Mouse (Mus musculus) hindbrain, embryonic 13.5 days (tissue): ENCODE results near the gene Hist1h2ba. TPM values are rescaled to one million over a fixed set of nuclear protein-coding genes. Genes with fewer than 3 reads are reported as not detected.
A peak's percentile ranks its signal among the peaks of the same experiment; 100 is the strongest.

Experiments used
- ATAC-seq: fragments of 200-750 bp; cut with Nextera tagmentation; 2 replicates; pipeline ENCODE4 v1.8.0; 2017; ENCODE audit warnings: moderate TSS enrichment; ENCODE audit not compliant: low FRiP score
- H3K27ac ChIP-seq: fragments of 300-500 bp; sonication (generic); 2 replicates; pipeline ENCODE4 v1.5.1; 2015; ENCODE audit warnings: inconsistent platforms, mild to moderate bottlenecking, moderate library complexity
- H3K27me3 ChIP-seq: fragments of 300-500 bp; sonication (generic); 2 replicates; pipeline ENCODE4 v1.6.1; 2015; ENCODE audit warnings: mild to moderate bottlenecking, inconsistent platforms
- H3K36me3 ChIP-seq: fragments of 300-500 bp; sonication (generic); 2 replicates; pipeline ENCODE4 v1.6.1; 2015; ENCODE audit warnings: mild to moderate bottlenecking, inconsistent platforms
- H3K4me1 ChIP-seq: fragments of 300-500 bp; sonication (generic); replicated peaks from 2 replicates; pipeline ENCODE4 v1.6.1; 2015; ENCODE audit warnings: inconsistent platforms
- H3K4me2 ChIP-seq: fragments of 300-500 bp; sonication (generic); 2 replicates; pipeline ENCODE4 v1.6.1; 2015; ENCODE audit warnings: inconsistent platforms, mild to moderate bottlenecking, moderate library complexity
- H3K4me3 ChIP-seq: fragments of 300-500 bp; sonication (generic); 2 replicates; pipeline ENCODE4 v1.5.1; 2015; ENCODE audit warnings: mild to moderate bottlenecking, inconsistent platforms
- H3K9ac ChIP-seq: fragments of 300-500 bp; sonication (generic); 2 replicates; pipeline ENCODE4 v1.6.1; 2015; ENCODE audit warnings: mild to moderate bottlenecking, inconsistent platforms
- H3K9me3 ChIP-seq: fragments of 300-500 bp; sonication (generic); 2 replicates; pipeline ENCODE4 v1.6.1; 2016; ENCODE audit warnings: inconsistent platforms
- WGBS: fragments of 180-500 bp; shearing (Covaris S2); methylation state at CpG from one replicate; pipeline ENCODE4 v1.1.7; 2015; 5-methylcytosine and 5-hydroxymethylcytosine counted together
- polyA plus RNA-seq: library from polyadenylated mRNA; unstranded; fragments of >200 nt; fragmentation: Nextera tagmentation; extraction: Ambion mirVana; gene quantifications from 2 replicates; pipeline ENCODE4 v1.2.1, GENCODE M21; 2015

Hist1h2ba gene
- not detected in 2 replicates for polyA plus RNA-seq

DNA sequence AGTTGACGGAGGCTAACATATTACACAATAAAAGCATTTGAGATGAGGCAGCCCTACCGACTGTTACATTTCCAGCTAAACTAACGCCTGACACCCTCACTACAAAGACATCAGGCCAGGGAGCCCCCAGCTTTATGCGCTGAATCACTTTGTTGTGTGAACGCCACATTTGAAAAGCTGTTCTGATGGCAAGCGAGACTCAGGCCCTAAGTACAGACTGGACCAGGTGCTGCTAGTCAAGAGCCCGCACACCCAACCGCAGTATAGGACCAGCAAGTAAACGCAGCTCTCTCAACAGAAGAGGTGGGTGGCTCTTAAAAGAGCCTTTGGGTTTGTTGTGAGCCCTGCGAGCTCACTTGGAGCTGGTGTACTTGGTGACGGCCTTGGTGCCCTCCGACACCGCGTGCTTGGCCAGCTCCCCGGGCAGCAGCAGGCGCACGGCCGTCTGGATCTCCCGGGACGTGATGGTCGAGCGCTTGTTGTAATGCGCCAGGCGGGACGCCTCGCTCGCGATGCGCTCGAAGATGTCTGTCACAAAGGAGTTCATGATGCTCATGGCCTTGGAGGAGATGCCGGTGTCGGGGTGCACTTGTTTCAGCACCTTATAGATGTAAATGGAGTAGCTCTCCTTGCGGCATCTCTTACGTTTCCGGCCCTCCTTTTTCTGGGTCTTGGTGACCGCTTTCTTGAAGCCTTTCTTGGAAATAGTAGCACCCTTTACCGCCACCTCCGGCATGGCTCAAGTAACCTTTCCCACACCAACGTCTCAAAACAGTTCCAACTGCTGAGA lies at the start of gene Hist1h2ba:
TSS of gene Hist1h2ba (minus strand) at position 736 of the 790 bp plus-strand sequence.
- no peak for ATAC-seq
- WGBS: 95% methylated on average over 39 of the region's 39 CpGs

DNA sequence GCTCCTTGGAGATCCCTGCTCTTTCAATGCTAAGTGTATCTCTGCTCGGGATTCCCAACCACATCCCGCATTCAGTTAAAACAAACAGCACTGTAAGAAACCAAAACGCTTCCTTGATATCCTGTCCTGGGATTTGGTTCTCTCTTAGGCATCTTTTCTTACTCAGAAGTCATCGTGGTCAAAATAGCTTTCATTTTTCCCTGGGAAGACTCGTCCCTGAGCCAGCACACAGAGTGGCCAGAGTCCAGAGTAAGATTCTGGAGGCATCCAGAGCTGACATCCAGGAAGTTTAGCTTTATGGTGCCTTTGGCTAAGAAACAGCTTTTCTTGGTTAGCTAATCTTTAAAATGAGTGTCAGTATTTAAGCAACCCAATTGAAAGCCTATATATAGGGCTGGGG lies 38.3 kb upstream of the Hist1h2ba start:
- no peak overlapping the region for H3K9ac ChIP-seq
- no peak for ATAC-seq
- no peaks in the 10 kb centered on the region for H3K9me3 ChIP-seq
- H3K36me3 ChIP-seq: no peaks in the 10 kb centered on the region
- WGBS: 74% methylated on average over 5 of the region's 5 CpGs
- H3K27me3 ChIP-seq: no peaks in the 10 kb centered on the region
- H3K4me3 ChIP-seq: no peak overlapping the region
- H3K4me1 ChIP-seq: peaks cover 9% of the 10 kb centered on the region
- no peak overlapping the region for H3K27ac ChIP-seq
- no peak overlapping the region for H3K4me2 ChIP-seq

More for the DNA sequence above, at the start of gene Hist1h2ba:
- no peaks in the 10 kb centered on the region for H3K9me3 ChIP-seq
- H3K27ac ChIP-seq: no peak within 1 kb of the TSS
- no peaks in the 10 kb centered on the region for H3K36me3 ChIP-seq
- H3K27me3 ChIP-seq: no peaks in the 10 kb centered on the region
- H3K9ac ChIP-seq: no peak within 1 kb of the TSS
- H3K4me2 ChIP-seq: no peak within 1 kb of the TSS
- H3K4me3 ChIP-seq: no peak within 1 kb of the TSS
- no peaks in the 10 kb centered on the region for H3K4me1 ChIP-seq

DNA sequence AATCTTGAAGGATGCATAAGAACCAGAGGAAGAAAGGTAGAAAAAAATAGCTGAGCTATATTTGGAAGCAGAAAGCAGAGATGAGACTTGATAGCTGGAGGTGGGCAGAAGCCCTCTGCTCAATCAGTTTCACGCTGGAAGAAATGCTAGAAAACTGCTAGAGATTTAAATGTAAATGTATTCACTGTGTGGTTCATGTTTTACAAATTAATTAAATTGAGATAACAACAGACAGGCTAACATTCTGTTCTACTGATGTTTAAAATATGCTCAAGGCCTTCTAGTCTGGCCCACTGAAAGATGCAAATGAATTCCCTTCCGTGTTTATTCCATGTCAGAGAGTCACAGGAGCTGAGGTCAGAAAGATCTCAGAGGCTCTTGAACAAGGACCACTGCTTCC lies 37.9 kb upstream of the Hist1h2ba start:
- Histone ChIP-seq H3K9ac (no peak overlapping the region), H3K36me3 (no peaks in the 10 kb centered on the region), H3K4me3 (no peak overlapping the region), H3K9me3 (no peaks in the 10 kb centered on the region), H3K4me2 (no peak overlapping the region), H3K4me1 (peaks cover 9% of the 10 kb centered on the region), H3K27ac (no peak overlapping the region), H3K27me3 (no peaks in the 10 kb centered on the region)
- WGBS: 49% methylated on average over 2 of the region's 2 CpGs
- ATAC-seq: no peak

DNA sequence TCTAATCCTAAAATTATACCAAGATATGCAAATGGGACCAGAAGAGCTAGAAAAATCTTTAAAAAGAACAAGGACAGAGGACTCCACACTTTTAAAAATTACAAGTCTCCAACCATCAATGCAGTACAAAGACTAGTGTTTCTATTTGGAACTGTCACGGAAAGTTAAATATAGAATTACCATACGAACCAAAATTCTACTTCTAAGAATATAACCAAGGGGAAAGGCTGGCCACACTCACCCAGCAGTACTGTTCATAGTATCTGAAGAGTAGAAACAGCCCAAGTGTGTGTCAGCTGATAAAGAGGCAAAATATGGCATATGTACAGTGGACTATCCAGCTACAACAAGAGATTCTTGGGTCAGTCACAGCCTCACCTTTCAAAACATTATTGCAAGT lies 31.0 kb upstream of the Hist1h2ba start:
- no peaks in the 10 kb centered on the region for H3K27me3 ChIP-seq
- no peaks in the 10 kb centered on the region for H3K36me3 ChIP-seq
- no peak for ATAC-seq
- no peak overlapping the region for H3K4me3 ChIP-seq
- no peak overlapping the region for H3K27ac ChIP-seq
- no peaks in the 10 kb centered on the region for H3K9me3 ChIP-seq
- H3K4me1 ChIP-seq: peaks cover 5% of the 10 kb centered on the region; the same call in 1 of the 2 replicates
- WGBS: 82% methylated on average over 2 of the region's 2 CpGs
- H3K4me2 ChIP-seq: no peak overlapping the region
- H3K9ac ChIP-seq: no peak overlapping the region

DNA sequence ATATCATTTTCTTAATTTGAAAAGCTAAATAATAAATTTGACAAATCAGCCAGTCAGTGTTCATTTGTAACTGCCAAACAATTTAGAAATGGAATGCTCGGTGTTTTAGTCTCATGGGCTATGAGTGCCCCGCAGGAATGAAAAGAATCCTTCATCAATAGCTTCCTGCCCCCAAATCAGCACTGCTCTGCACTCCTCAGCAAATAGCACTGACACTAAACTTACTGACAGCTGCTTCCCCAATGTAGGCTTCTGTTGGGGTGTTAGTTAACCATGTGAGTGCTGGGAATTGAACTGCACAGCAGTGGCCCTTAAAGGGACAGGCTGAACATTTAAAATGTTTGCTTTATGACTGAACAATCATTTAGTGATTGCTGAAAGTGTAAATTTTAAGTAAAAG lies 25.8 kb upstream of the Hist1h2ba start:
- no peak overlapping the region for H3K9ac ChIP-seq
- H3K4me1 ChIP-seq: peaks cover 3% of the 10 kb centered on the region; the same call in 1 of the 2 replicates
- WGBS: 23% methylated on average over 2 of the region's 2 CpGs
- no peaks in the 10 kb centered on the region for H3K9me3 ChIP-seq
- H3K4me2 ChIP-seq: no peak overlapping the region
- no peaks in the 10 kb centered on the region for H3K27me3 ChIP-seq
- no peaks in the 10 kb centered on the region for H3K36me3 ChIP-seq
- ATAC-seq: no peak
- no peak overlapping the region for H3K4me3 ChIP-seq
- 0 out of 2 replicates have a peak overlapping the region, but pooled peaks have one; percentile 55 for H3K27ac ChIP-seq

DNA sequence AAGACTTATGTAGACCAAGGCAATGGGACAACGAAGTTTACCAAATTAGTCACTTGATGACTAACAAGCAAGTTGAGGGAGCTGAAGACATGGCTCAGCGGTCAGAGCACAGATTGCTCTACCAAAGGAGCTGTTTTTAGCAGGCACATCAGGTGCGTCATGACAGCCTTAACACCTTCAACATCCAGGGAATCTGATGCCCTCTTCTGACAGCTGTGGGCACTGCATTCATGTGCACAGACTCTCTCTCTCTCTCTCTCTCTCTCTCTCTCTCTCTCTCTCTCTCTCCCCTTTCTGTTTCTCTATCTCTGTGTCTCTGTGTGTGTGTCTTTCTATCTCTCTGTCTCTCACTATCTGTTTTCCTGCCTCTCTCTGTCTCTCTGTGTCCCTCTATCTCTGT lies 17.0 kb upstream of the Hist1h2ba start:
- H3K27ac ChIP-seq: no peak overlapping the region
- H3K4me1 ChIP-seq: 0 out of 2 replicates have a peak, but pooled peaks cover 8% of the 10 kb centered on the region
- no peaks in the 10 kb centered on the region for H3K27me3 ChIP-seq
- no peak for ATAC-seq
- no peak overlapping the region for H3K4me3 ChIP-seq
- no peaks in the 10 kb centered on the region for H3K36me3 ChIP-seq
- H3K9me3 ChIP-seq: no peaks in the 10 kb centered on the region
- 75% methylated on average over 3 of the region's 3 CpGs for WGBS
- H3K9ac ChIP-seq: no peak overlapping the region
- no peak overlapping the region for H3K4me2 ChIP-seq

DNA sequence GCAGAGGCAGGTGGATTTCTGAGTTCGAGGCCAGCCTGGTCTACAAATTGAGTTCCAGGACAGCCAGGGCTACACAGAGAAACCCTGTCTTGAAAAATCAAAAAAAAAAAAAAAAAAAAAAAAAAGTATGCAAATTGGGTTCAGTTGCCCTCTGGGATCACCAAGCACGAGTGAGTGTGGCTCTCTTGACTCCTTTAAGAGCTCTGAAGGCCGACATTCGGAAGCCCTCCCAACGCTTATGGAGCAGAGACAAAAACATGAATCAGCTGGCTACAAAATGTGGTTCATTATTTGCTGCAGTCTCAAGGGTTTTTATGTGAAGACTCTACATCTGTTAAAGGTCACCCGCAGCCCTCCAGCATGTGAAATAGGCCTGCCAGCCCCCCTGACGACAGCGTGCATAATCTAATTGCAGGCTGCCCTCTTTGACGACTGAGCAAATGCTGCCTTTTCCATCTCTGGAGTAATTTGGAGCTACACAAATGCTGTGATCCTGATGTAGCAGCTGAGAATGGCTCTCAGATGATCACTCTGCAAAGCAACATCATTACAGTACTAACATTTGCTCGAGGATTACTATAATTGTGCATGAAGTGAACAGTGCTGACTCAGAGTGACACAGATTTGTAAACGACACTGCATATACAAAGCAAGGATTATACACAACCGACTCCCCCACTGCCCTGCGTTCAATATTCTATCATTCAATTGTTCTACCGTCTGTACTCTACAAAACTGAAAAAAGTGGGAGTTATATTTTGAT lies 15.7 kb upstream of the Hist1h2ba start:
- Histone ChIP-seq H3K27ac (peak overlapping the region; percentile 3; the same call in 1 of the 2 replicates), H3K27me3 (no peaks in the 10 kb centered on the region), H3K4me1 (0 out of 2 replicates have a peak, but pooled peaks cover 8% of the 10 kb centered on the region), H3K4me2 (no peak overlapping the region), H3K36me3 (no peaks in the 10 kb centered on the region), H3K4me3 (no peak overlapping the region), H3K9ac (no peak overlapping the region), H3K9me3 (no peaks in the 10 kb centered on the region)
- WGBS: 29% methylated on average over 14 of the region's 14 CpGs
- ATAC-seq: peak; percentile 85

DNA sequence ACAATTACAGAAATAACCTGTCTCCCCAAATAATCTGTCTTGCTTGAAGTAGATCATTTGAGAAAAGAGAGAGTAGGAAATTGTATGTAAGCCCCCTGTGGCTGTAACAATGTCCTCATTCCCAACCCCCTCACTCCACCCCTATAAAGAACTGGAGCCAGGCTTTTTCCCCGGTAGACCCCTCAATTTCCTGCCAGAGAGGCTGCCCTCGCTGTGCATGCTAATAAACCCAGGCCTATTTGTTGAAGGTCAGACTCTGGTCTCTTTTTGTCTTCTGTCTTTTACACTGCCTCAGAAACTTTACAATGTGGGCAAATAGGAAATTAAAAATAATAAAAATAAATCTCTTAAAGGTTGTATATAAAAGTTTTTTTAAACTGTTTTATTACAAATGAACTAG lies 12.3 kb upstream of the Hist1h2ba start:
- no peaks in the 10 kb centered on the region for H3K36me3 ChIP-seq
- no peak overlapping the region for H3K27ac ChIP-seq
- no peak overlapping the region for H3K9ac ChIP-seq
- 0 out of 2 replicates have a peak, but pooled peaks cover 8% of the 10 kb centered on the region for H3K4me1 ChIP-seq
- WGBS: 14% methylated on average over 2 of the region's 2 CpGs
- ATAC-seq: no peak
- H3K9me3 ChIP-seq: no peaks in the 10 kb centered on the region
- H3K4me2 ChIP-seq: no peak overlapping the region
- H3K4me3 ChIP-seq: no peak overlapping the region
- H3K27me3 ChIP-seq: no peaks in the 10 kb centered on the region

DNA sequence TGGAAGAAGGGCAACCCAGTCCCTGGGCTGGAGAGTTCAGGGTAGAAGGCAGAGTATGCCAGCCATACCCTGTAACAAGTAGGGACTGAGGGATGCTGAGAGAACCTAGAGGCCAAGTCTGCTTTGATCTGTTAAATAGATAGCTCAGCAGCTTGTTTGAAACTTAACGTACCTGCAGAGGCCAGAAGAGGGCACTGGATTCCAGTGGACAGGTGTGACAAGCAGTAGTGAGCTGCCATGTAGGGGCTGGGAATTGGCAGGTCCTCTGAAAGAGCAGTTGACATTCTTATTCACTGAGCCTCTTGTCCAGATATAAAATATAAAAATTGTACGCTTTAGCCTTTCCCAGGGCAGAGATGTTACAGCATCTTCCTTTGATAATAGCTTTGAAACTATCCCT lies 8.9 kb upstream of the Hist1h2ba start:
- no peak overlapping the region for H3K9ac ChIP-seq
- no peak for ATAC-seq
- no peaks in the 10 kb centered on the region for H3K27me3 ChIP-seq
- H3K36me3 ChIP-seq: no peaks in the 10 kb centered on the region
- H3K9me3 ChIP-seq: no peaks in the 10 kb centered on the region
- no peak overlapping the region for H3K27ac ChIP-seq
- no peak overlapping the region for H3K4me3 ChIP-seq
- WGBS: 56% methylated on average over 2 of the region's 2 CpGs
- H3K4me2 ChIP-seq: no peak overlapping the region
- 0 out of 2 replicates have a peak, but pooled peaks cover 3% of the 10 kb centered on the region for H3K4me1 ChIP-seq

DNA sequence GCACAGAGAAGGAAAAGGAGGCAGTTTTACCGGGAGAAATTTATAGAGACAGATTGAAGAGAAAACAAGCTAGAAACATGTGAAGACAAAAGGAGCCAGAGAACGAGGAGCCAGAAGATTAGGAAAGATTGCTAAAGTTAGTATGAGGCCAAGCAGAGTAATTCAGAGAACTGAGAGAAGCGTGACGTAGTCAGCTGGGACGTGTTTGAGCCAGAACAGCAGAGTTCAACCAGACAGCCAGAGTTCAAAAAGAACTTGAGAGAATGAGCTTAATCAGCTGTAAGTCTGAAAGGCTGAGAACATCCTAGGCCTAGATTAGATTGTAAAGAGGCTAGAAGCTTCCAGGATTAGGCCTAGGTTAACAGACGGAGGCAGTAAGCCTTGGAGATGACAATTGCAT lies 6.3 kb upstream of the Hist1h2ba start:
- H3K4me2 ChIP-seq: no peak overlapping the region
- no peak overlapping the region for H3K9ac ChIP-seq
- ATAC-seq: no peak
- H3K4me3 ChIP-seq: no peak overlapping the region
- H3K27ac ChIP-seq: no peak overlapping the region
- H3K27me3 ChIP-seq: no peaks in the 10 kb centered on the region
- no peaks in the 10 kb centered on the region for H3K36me3 ChIP-seq
- H3K9me3 ChIP-seq: no peaks in the 10 kb centered on the region
- 71% methylated on average over 6 of the region's 6 CpGs for WGBS
- H3K4me1 ChIP-seq: no peaks in the 10 kb centered on the region

DNA sequence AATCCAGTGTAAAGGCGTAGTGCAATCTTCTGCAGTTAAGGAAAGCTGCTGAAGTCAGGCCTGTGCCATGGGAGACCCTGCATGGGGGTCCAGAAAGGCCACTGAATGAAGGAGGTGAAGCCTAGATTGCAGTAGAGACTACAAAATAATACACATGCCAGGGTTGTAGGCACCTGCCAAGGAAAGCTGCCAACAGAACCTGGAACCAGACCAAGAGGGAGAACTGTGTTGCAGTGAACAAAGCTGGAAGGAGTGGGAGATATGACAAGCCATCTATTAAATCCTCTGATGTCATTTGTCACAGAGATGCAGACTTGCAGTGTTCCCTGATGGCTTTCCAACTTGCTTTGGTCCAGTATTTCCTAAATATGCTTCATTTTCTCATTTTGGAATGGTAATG lies 4.7 kb upstream of the Hist1h2ba start:
- 83% methylated on average over 1 of the region's 1 CpGs for WGBS
- Histone ChIP-seq H3K27ac (no peak overlapping the region), H3K9ac (no peak overlapping the region), H3K27me3 (no peaks in the 10 kb centered on the region), H3K4me2 (no peak overlapping the region), H3K36me3 (no peaks in the 10 kb centered on the region), H3K4me3 (no peak overlapping the region), H3K9me3 (no peaks in the 10 kb centered on the region), H3K4me1 (no peaks in the 10 kb centered on the region)
- no peak for ATAC-seq

DNA sequence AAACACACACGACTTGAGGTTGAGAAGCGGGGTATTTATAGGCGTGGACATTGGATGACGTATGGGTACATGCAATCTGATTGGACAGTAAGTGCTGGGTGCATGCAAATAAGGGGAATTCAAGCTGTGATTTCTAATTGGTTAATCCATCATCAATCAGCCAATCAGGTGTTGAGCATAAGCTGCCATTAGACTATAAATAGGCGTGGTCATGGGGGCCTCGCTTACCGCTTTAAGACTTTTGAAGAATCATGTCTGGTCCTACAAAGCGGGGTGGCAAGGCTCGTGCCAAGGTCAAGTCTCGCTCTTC lies 210 bp upstream of the Hist1h2ba start, which contains the start of gene Hist1h2aa:
TSS of gene Hist1h2aa (plus strand) at position 252 of the 310 bp plus-strand sequence.
- Histone ChIP-seq H3K36me3 (no peaks in the 10 kb centered on the region), H3K9ac (no peak within 1 kb of the TSS), H3K4me1 (no peaks in the 10 kb centered on the region), H3K4me2 (no peak within 1 kb of the TSS), H3K27ac (no peak within 1 kb of the TSS), H3K9me3 (no peaks in the 10 kb centered on the region), H3K27me3 (no peaks in the 10 kb centered on the region), H3K4me3 (no peak within 1 kb of the TSS)
- ATAC-seq: no peak
- 95% methylated on average over 10 of the region's 10 CpGs for WGBS
